9 mouse cellular contexts compared by ENCODE assay signal in genomic region chr13:21168371-21169011, GRCm38 (mm10). TPM values are rescaled to one million over a fixed set of nuclear protein-coding genes. Genes with fewer than 3 reads are reported as not detected.
DNase-seq lines count a peak whose midpoint lies in the region; ATAC-seq and TF ChIP-seq lines count a peak whose summit lies in the region.
"Had no signal": no experiment of that assay in that cellular context is flagged by ENCODE, and none has a peak within 500 bp of the region (broad histone marks: within the 10 kb centered on the region; RNA-seq: fewer than 3 reads in every experiment).

No protein-coding gene starts in this region.

- H3K9ac ChIP-seq in intestine, embryonic 15.5 days = peak overlapping the region; percentile 50
- peak overlapping the region; percentile 44 for H3K9ac ChIP-seq in lung, postnatal 0 days (replicated peaks; ENCODE audit: low read depth)

- peak; percentile 23 for DNase-seq in right cerebral cortex, postnatal 25 days
- DNase-seq in right cerebral cortex, adult 18-20 months = no peak
- DNase-seq in adrenal gland, postnatal 36 days = peak; percentile 32 to 41
- peak; percentile 52 for DNase-seq in lung, postnatal 0 days (ENCODE audit: low spot score)
- DNase-seq in splenic B cell, adult 2 months (ENCODE audit: low read depth, low spot score) = peak; percentile 51
- no peak for DNase-seq in gastrocnemius, postnatal 4 days (ENCODE audit: low spot score in 2 of 2)

- no peaks in the 10 kb centered on the region for H3K27me3 ChIP-seq in intestine, embryonic 15.5 days (replicated peaks)
- H3K27me3 ChIP-seq in lung, postnatal 0 days (replicated peaks; ENCODE audit: insufficient read depth, low read length) = no peaks in the 10 kb centered on the region
- no peaks in the 10 kb centered on the region for H3K27me3 ChIP-seq in splenic B cell, adult 2 months (ENCODE audit: control insufficient read depth, insufficient read depth, low read length, poor library complexity, severe bottlenecking)

- H3K9me3 ChIP-seq in intestine, embryonic 15.5 days = no peaks in the 10 kb centered on the region
- no peaks in the 10 kb centered on the region for H3K9me3 ChIP-seq in lung, postnatal 0 days (ENCODE audit: low read length)

- H3K4me1 ChIP-seq in intestine, embryonic 15.5 days (replicated peaks) = peaks cover 4% of the 10 kb centered on the region; the same call in 1 of the 2 replicates
- 0 out of 2 replicates have a peak, but pooled peaks cover 3% of the 10 kb centered on the region for H3K4me1 ChIP-seq in lung, postnatal 0 days (ENCODE audit: insufficient read depth, low read depth, low read length)

- no peak for TF ChIP-seq CTCF in lung, postnatal 0 days (IDR thresholded peaks at IDR 0.05)

- no peaks in the 10 kb centered on the region for H3K36me3 ChIP-seq in intestine, embryonic 15.5 days
- H3K36me3 ChIP-seq in lung, postnatal 0 days (ENCODE audit: insufficient read depth, low read length) = no peaks in the 10 kb centered on the region
- no peaks in the 10 kb centered on the region for H3K36me3 ChIP-seq in splenic B cell, adult 2 months (ENCODE audit: control insufficient read depth, insufficient read depth, low read length, poor library complexity, severe bottlenecking)

- WGBS in intestine, embryonic 15.5 days = under 1% methylated on average over 16 of the region's 16 CpGs
- WGBS in lung, postnatal 0 days = 1% methylated on average over 16 of the region's 16 CpGs

- H3K27ac ChIP-seq in intestine, embryonic 15.5 days = no peak overlapping the region
- peak overlapping the region; percentile 52; the same call in 1 of the 2 replicates for H3K27ac ChIP-seq in lung, postnatal 0 days (ENCODE audit: low read length)

- peak; percentile 57 for ATAC-seq in erythroid progenitor cell, adult 5-6 weeks (replicated peaks; ENCODE audit: low FRiP score, poor library complexity, severe bottlenecking)
- no peak for ATAC-seq in intestine, embryonic 15.5 days
- ATAC-seq in lung, postnatal 0 days = no peak

- no peak for TF ChIP-seq EP300 in lung, postnatal 0 days (IDR thresholded peaks at IDR 0.05)

- peak overlapping the region; percentile 46 for H3K4me3 ChIP-seq in intestine, embryonic 15.5 days (replicated peaks)
- H3K4me3 ChIP-seq in lung, postnatal 0 days (ENCODE audit: low read depth, low read length) = peak overlapping the region; percentile 53

- H3K4me2 ChIP-seq in intestine, embryonic 15.5 days (replicated peaks) = peak overlapping the region; percentile 72
- H3K4me2 ChIP-seq in lung, postnatal 0 days (replicated peaks; ENCODE audit: low read depth, low read length) = peak overlapping the region; percentile 79

RNA-seq across cellular contexts. Expression of gene Trim27, which starts 10.8 kb away (rescaled TPM):
- total RNA-seq in adrenal gland, postnatal 36 days (2021) = 10 to 100 TPM; 53.3 to 58.8 TPM
- total RNA-seq in erythroid progenitor cell, adult 5-6 weeks (2015; ENCODE audit: low replicate concordance) = 29.6 and 37.3 TPM in 2 replicates
- total RNA-seq in erythroid progenitor cell, adult 5-6 weeks (2017; ENCODE audit: low replicate concordance) = 60.8 and 61.5 TPM in 2 replicates
- polyA plus RNA-seq in intestine, embryonic 15.5 days (2015; fragmentation: Nextera tagmentation; extraction: Ambion mirVana) = 155 and 156 TPM in 2 replicates
- polyA plus RNA-seq in lung, postnatal 0 days (2015; fragmentation: Nextera tagmentation; extraction: Ambion mirVana) = 61.2 and 63.3 TPM in 2 replicates
- 10 to 100 TPM; 46.7 to 48.8 TPM for total RNA-seq in gastrocnemius, postnatal 4 days (2021)

RNA-seq across cellular contexts. Expression of gene Olfr1368, which starts 22.8 kb away (rescaled TPM):
- total RNA-seq in adrenal gland, postnatal 36 days (2021) = not detected
- total RNA-seq in erythroid progenitor cell, adult 5-6 weeks (2015; ENCODE audit: low replicate concordance) = not detected in 2 replicates
- not detected in 2 replicates for total RNA-seq in erythroid progenitor cell, adult 5-6 weeks (2017; ENCODE audit: low replicate concordance)
- not detected in 2 replicates for polyA plus RNA-seq in intestine, embryonic 15.5 days (2015; fragmentation: Nextera tagmentation; extraction: Ambion mirVana)
- polyA plus RNA-seq in lung, postnatal 0 days (2015; fragmentation: Nextera tagmentation; extraction: Ambion mirVana) = not detected in 2 replicates
- not detected for total RNA-seq in gastrocnemius, postnatal 4 days (2021)
- total RNA-seq: hematopoietic stem cell, adult 5-6 weeks had no signal

RNA-seq across cellular contexts. Expression of gene Olfr263, which starts 39.1 kb away (rescaled TPM):
- not detected for total RNA-seq in adrenal gland, postnatal 36 days (2021)
- not detected in 2 replicates for total RNA-seq in erythroid progenitor cell, adult 5-6 weeks (2015; ENCODE audit: low replicate concordance)
- not detected in 2 replicates for total RNA-seq in erythroid progenitor cell, adult 5-6 weeks (2017; ENCODE audit: low replicate concordance)
- polyA plus RNA-seq in intestine, embryonic 15.5 days (2015; fragmentation: Nextera tagmentation; extraction: Ambion mirVana) = not detected in 2 replicates
- not detected in 2 replicates for polyA plus RNA-seq in lung, postnatal 0 days (2015; fragmentation: Nextera tagmentation; extraction: Ambion mirVana)
- total RNA-seq in gastrocnemius, postnatal 4 days (2021) = not detected
- total RNA-seq: hematopoietic stem cell, adult 5-6 weeks had no signal

RNA-seq across cellular contexts. Expression of gene Olfr1369-ps1, which starts 57.2 kb away (rescaled TPM):
- total RNA-seq in adrenal gland, postnatal 36 days (2021) = not detected
- total RNA-seq in erythroid progenitor cell, adult 5-6 weeks (2015; ENCODE audit: low replicate concordance) = not detected in 2 replicates
- total RNA-seq in erythroid progenitor cell, adult 5-6 weeks (2017; ENCODE audit: low replicate concordance) = not detected in 2 replicates
- polyA plus RNA-seq in intestine, embryonic 15.5 days (2015; fragmentation: Nextera tagmentation; extraction: Ambion mirVana) = 0.05 TPM in 1 of 2 replicates, not detected in the other
- not detected in 2 replicates for polyA plus RNA-seq in lung, postnatal 0 days (2015; fragmentation: Nextera tagmentation; extraction: Ambion mirVana)
- not detected for total RNA-seq in gastrocnemius, postnatal 4 days (2021)
- total RNA-seq: hematopoietic stem cell, adult 5-6 weeks had no signal

Comparison
In these comparisons a context has a peak if more than half of its experiments do, and no peak if none do; other contexts are left out.
1. DNase-seq: peak in right cerebral cortex, postnatal 25 days (single experiment), adrenal gland, postnatal 36 days (2 of 2), lung, postnatal 0 days (single experiment) and splenic B cell, adult 2 months (single experiment); none in right cerebral cortex, adult 18-20 months (single experiment) and gastrocnemius, postnatal 4 days (0 of 2).